Mouse (Mus musculus) lung, embryonic 14.5 days (tissue): ENCODE results near the gene Sln. TPM values are rescaled to one million over a fixed set of nuclear protein-coding genes. Genes with fewer than 3 reads are reported as not detected.
A peak's percentile ranks its signal among the peaks of the same experiment; 100 is the strongest.

Experiments
- ATAC-seq: fragments of 200-750 bp; cut with Nextera tagmentation; 2 replicates; pipeline ENCODE4 v1.8.0; 2017; ENCODE audit warnings: mild to moderate bottlenecking, moderate TSS enrichment, moderate library complexity; ENCODE audit not compliant: insufficient read depth
- DNase-seq: peaks from one replicate; pipeline ENCODE4 v3.0.0-alpha.2; 2015
- H3K27ac ChIP-seq: fragments of 300-500 bp; sonication (generic); 2 replicates; pipeline ENCODE4 v1.5.1; 2014; ENCODE audit warnings: low read depth, mild to moderate bottlenecking, moderate library complexity
- H3K27me3 ChIP-seq: fragments of 300-500 bp; sonication (generic); 2 replicates; pipeline ENCODE4 v1.6.1; 2014; ENCODE audit warnings: low read length, control low read depth; ENCODE audit not compliant: insufficient read depth
- H3K36me3 ChIP-seq: fragments of 300-500 bp; sonication (generic); 2 replicates; pipeline ENCODE4 v1.6.1; 2014; ENCODE audit warnings: control low read depth; ENCODE audit not compliant: insufficient read depth
- H3K4me1 ChIP-seq: fragments of 300-500 bp; sonication (generic); 2 replicates; pipeline ENCODE4 v1.6.1; 2014; ENCODE audit warnings: antibody characterized with exemption, control low read depth; ENCODE audit not compliant: insufficient read depth
- H3K4me2 ChIP-seq: fragments of 300-500 bp; sonication (generic); 2 replicates; pipeline ENCODE4 v1.6.1; 2014; ENCODE audit warnings: mild to moderate bottlenecking
- H3K4me3 ChIP-seq: fragments of 300-500 bp; sonication (generic); 2 replicates; pipeline ENCODE4 v1.5.1; 2014; ENCODE audit warnings: low read depth, low read length
- H3K9ac ChIP-seq: fragments of 300-500 bp; sonication (generic); 2 replicates; pipeline ENCODE4 v1.6.1; 2014
- H3K9me3 ChIP-seq: fragments of 300-500 bp; sonication (generic); 2 replicates; pipeline ENCODE4 v1.6.1; 2016; ENCODE audit warnings: low read depth, low read length, control low read depth
- CTCF ChIP-seq: IDR thresholded peaks from 2 replicates; pipeline ENCODE4 v1.5.1; 2016; ENCODE audit warnings: antibody characterized with exemption, low read depth
- WGBS: fragments of 180-500 bp; shearing (Covaris S2); extraction: QIAGEN DNeasy Blood & Tissue Kit; methylation state at CpG from one replicate; pipeline ENCODE4 v1.1.7; 2014; 5-methylcytosine and 5-hydroxymethylcytosine counted together
- polyA plus RNA-seq: library from polyadenylated mRNA; unstranded; fragments of >200 nt; fragmentation: Nextera tagmentation; extraction: Ambion mirVana; gene quantifications from 2 replicates; pipeline ENCODE4 v1.2.1, GENCODE M21; 2014

Sln gene
- polyA plus RNA-seq, result 0.13 and 7.0 TPM in 2 replicates

DNA sequence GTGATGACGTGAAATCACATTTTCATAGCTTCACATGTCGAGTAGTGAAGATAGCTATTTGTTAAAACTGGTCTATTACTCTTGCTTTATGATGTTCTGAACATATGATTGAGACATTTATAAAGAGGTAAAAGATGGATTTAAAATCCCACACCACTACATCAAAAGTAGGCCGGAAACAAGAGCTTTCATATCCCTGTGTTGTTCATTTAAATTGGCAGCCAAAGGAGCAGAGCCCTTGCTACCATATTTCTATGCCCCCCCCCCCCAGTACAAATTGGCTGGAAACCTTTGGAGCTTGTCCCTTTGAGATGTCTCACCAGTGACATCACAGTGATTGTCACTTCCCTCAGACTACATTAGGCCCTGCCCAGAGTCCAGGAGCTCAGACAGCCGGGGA lies at the start of gene Sln:
TSS of gene Sln (plus strand) at position 301 of the 400 bp plus-strand sequence.
- 70% methylated on average over 4 of the region's 4 CpGs for WGBS
- no peak within 1 kb of the TSS for H3K4me2 ChIP-seq

GRCm38 (mm10) chr9:53802921-53803320 lies 47.0 kb upstream of the Sln start:
- Histone ChIP-seq H3K9me3 (no peaks in the 10 kb centered on the region), H3K4me2 (no peak overlapping the region), H3K4me1 (no peaks in the 10 kb centered on the region), H3K4me3 (no peak overlapping the region), H3K27ac (no peak overlapping the region), H3K27me3 (no peaks in the 10 kb centered on the region), H3K9ac (no peak overlapping the region), H3K36me3 (no peaks in the 10 kb centered on the region)
- ATAC-seq (no peak), DNase-seq (no peak)
- WGBS, result 95% methylated on average over 7 of the region's 7 CpGs
- no peak for TF ChIP-seq CTCF

More for the DNA sequence above, at the start of gene Sln:
- ATAC-seq (no peak), DNase-seq (no peak)
- Histone ChIP-seq H3K27me3 (no peaks in the 10 kb centered on the region), H3K9me3 (no peaks in the 10 kb centered on the region), H3K4me3 (no peak within 1 kb of the TSS), H3K9ac (no peak within 1 kb of the TSS), H3K4me1 (no peaks in the 10 kb centered on the region), H3K27ac (no peak within 1 kb of the TSS), H3K36me3 (no peaks in the 10 kb centered on the region)
- no peak for TF ChIP-seq CTCF

- 20% methylated on average over 7 of the region's 7 CpGs for WGBS
- Histone ChIP-seq H3K27ac (no peak overlapping the region), H3K27me3 (no peaks in the 10 kb centered on the region), H3K36me3 (no peaks in the 10 kb centered on the region), H3K4me2 (no peak overlapping the region), H3K9me3 (no peaks in the 10 kb centered on the region), H3K4me1 (no peaks in the 10 kb centered on the region), H3K9ac (no peak overlapping the region), H3K4me3 (no peak overlapping the region)
- no peak for DNase-seq
- TF ChIP-seq CTCF, result no peak
- no peak for ATAC-seq
These were observed 43.4 kb upstream of the Sln start for GRCm38 (mm10) chr9:53806496-53807086.

DNA sequence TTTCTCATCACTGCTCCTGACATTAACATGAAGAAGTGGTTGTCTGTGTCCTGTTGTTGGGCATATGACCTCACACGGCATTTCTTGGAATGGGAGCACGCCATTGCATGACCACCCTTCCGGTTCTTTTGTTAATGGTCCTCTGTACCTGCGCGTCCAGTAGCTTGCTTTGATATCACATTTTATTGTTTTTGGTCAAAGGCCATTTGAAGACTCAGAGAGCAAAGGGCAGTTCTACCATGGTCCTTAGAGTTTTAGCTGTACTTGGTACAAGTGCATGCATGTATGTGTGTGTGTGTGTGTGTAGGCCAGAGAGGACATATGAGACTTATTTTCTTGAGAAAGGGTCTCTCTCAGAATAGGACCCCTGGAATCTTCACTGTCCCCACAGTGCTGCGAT lies 36.5 kb upstream of the Sln start:
- no peak overlapping the region for H3K4me2 ChIP-seq
- no peak for ATAC-seq
- no peak overlapping the region for H3K4me3 ChIP-seq
- WGBS, result 92% methylated on average over 6 of the region's 6 CpGs
- no peak for TF ChIP-seq CTCF
- H3K27ac ChIP-seq, result no peak overlapping the region
- H3K36me3 ChIP-seq, result no peaks in the 10 kb centered on the region
- DNase-seq, result no peak
- no peaks in the 10 kb centered on the region for H3K9me3 ChIP-seq
- no peak overlapping the region for H3K9ac ChIP-seq
- H3K4me1 ChIP-seq, result no peaks in the 10 kb centered on the region
- no peaks in the 10 kb centered on the region for H3K27me3 ChIP-seq

DNA sequence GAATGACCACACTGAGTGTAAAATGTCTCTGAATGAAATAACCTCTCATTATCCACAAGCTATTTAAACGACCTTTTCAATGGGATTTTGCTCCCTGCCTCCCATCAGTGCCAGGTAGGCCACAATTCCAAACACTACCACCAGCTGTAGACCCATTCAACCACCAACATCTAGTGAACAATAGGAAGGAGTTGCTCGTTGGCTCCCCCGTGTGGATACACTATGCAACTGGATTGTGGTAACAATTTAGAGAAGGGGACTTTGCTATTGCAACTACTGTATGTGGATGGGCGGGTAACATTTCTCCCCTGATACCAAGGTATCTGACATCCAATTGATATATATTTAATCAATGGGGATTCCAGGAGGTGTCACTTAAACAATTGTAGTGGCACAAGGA lies 31.2 kb upstream of the Sln start:
- Histone ChIP-seq H3K4me3 (no peak overlapping the region), H3K4me1 (no peaks in the 10 kb centered on the region), H3K27ac (no peak overlapping the region), H3K4me2 (no peak overlapping the region), H3K9ac (no peak overlapping the region), H3K36me3 (no peaks in the 10 kb centered on the region), H3K9me3 (no peaks in the 10 kb centered on the region), H3K27me3 (no peaks in the 10 kb centered on the region)
- TF ChIP-seq CTCF, result peak; percentile 77
- no peak for ATAC-seq
- peak; percentile 74 for DNase-seq
- WGBS, result 29% methylated on average over 4 of the region's 4 CpGs

- 4% methylated on average over 9 of the region's 9 CpGs for WGBS
- peak; percentile 61 for ATAC-seq
These were observed 24.6 kb upstream of the Sln start for GRCm38 (mm10) chr9:53825318-53825717.

DNA sequence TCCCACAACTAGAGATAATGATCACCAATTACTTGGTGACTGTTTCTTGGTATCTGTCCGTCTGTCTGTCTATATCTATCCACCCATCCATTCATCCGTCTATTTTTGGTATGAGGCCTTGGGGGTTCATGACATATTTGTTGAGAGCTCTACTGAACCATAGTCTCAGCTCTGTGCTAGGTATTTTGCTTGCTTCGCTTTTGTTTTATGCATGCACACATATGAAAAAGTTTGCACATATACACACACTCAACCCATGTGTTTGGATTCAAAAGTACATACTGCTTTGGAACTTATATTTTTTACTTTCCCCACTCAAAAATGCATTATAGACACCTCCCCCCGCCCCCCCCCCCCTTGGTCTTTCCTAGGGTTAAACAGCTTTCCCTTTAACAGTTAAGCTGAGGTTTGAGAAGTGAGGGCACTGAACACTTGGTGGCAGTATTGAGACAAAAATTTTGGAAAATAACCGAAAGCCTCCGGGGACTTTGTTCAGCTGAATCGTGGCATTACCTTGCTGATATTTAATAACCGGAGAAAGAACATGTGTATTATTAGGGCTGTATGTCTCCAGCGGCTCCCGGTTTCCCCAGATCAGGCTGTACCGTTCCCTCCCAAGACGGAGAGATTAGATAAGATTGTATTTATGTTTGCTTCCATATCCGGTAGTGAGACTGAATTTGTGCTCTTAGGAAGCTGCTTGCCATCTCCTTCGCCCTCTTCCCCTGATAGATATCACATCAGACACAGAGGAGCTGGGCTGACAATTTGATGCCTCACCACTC lies 20.7 kb upstream of the Sln start:
- Histone ChIP-seq H3K4me2 (peak overlapping the region; percentile 61), H3K4me3 (peak overlapping the region; percentile 35), H3K27me3 (no peaks in the 10 kb centered on the region), H3K4me1 (0 out of 2 replicates have a peak, but pooled peaks cover 3% of the 10 kb centered on the region), H3K9me3 (no peaks in the 10 kb centered on the region), H3K36me3 (no peaks in the 10 kb centered on the region), H3K9ac (peak overlapping the region; percentile 47), H3K27ac (no peak overlapping the region)
- ATAC-seq, result peak; percentile 69; the same call in 1 of the 2 replicates
- peak; percentile 48 for TF ChIP-seq CTCF
- 14% methylated on average over 14 of the region's 14 CpGs for WGBS
- peak; percentile 92 for DNase-seq

More at GRCm38 (mm10) chr9:53825318-53825717, 24.6 kb upstream of the Sln start:
- peak; percentile 80 for TF ChIP-seq CTCF
- H3K36me3 ChIP-seq, result no peaks in the 10 kb centered on the region
- DNase-seq, result peak; percentile 80
- H3K27ac ChIP-seq, result no peak overlapping the region
- H3K27me3 ChIP-seq, result no peaks in the 10 kb centered on the region
- H3K9me3 ChIP-seq, result no peaks in the 10 kb centered on the region
- no peak overlapping the region for H3K4me2 ChIP-seq
- 0 out of 2 replicates have a peak, but pooled peaks cover 3% of the 10 kb centered on the region for H3K4me1 ChIP-seq
- no peak overlapping the region for H3K4me3 ChIP-seq
- H3K9ac ChIP-seq, result no peak overlapping the region
